Mouse (Mus musculus) left cerebral cortex, adult 8-10 months (tissue): ENCODE results near the gene Zfp280d. TPM values are rescaled to one million over a fixed set of nuclear protein-coding genes. Genes with fewer than 3 reads are reported as not detected.

Experiments used
- total RNA-seq, 4 experiments: library from RNA; stranded (reverse); gene quantifications; 2 replicates each; pipeline ENCODE4 v1.2.4; 2022

Zfp280d gene
- total RNA-seq, 4 experiments from 2014 or later = 52.8 to 56.3 (median 54.7) TPM

Other genes starting within 250 kb of the Zfp280d start
- gene Tcf12, start 163.0 kb upstream of the Zfp280d start, total RNA-seq = 10 to 100 TPM; 44.5 to 53.5 (median 47.2) TPM
- 1 to 10 TPM in 2 of 4 experiments, under 1 TPM in 2; 0.55 to 1.4 (median 1.0) TPM for gene Mns1, start 163.2 kb downstream of the Zfp280d start, total RNA-seq
- gene Tex9, start 217.4 kb downstream of the Zfp280d start, total RNA-seq = 10 to 100 TPM; 12.2 to 13.3 (median 12.5) TPM